In the genomic region with DNA sequence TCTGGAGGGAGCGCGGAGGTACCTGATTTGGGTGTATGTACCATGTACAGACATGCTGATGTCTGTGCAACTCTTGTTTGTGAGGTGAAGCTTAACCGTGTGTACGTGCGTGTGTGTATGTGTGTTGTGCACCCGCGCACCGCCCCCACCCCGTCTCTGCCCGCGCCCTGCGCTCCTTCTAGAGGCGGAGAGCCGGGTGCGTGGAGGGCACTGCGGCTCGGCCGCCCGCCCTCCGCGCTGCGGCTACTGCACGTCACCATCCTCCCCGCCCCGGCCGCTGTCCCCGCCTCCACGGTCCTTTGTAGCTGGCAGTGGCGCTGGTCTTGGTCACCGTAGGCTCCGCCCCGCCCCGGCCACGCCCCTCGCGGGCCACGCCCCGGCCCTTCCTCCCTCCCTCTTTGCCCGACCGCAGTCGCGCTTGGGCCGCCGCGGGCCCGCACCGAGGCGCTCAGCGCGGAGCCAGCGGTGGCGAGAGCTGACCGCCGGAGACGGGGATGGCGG, we compare ENCODE assay signal across 7 mouse cellular contexts. TPM values are rescaled to one million over a fixed set of nuclear protein-coding genes. Genes with fewer than 3 reads are reported as not detected.
DNase-seq lines count a peak whose midpoint lies in the region; ATAC-seq and TF ChIP-seq lines count a peak whose summit lies in the region.

A gene (plus strand): TSS at position 290 of the 501 bp plus-strand sequence.

- H3K4me3 ChIP-seq in ES-E14 (ENCODE audit: insufficient read depth in 1 of 2, low read depth in 1 of 2, low read length in 2 of 2, poor library complexity in 1 of 2, severe bottlenecking in 1 of 2), result peak within 1 kb of the TSS; percentile 67 to 74
- H3K4me3 ChIP-seq in midbrain, embryonic 15.5 days, result peak within 1 kb of the TSS; percentile 85

- ATAC-seq in midbrain, embryonic 15.5 days (replicated peaks), result peak; percentile 82

- peaks cover 7 to 13% of the 10 kb centered on the region in 2 experiments; a peak in 3 of 4 replicates for H3K4me1 ChIP-seq in ES-E14 (ENCODE audit: control insufficient read depth in 2 of 2, insufficient read depth in 2 of 2, low read length in 2 of 2, poor library complexity in 1 of 2)
- peaks cover 43% of the 10 kb centered on the region for H3K4me1 ChIP-seq in midbrain, embryonic 15.5 days

- in situ Hi-C loops in ES-E14 (cut with MboI; ENCODE audit: low sequenced_read_pairs in 2 of 2, unreplicated experiment in 2 of 2), result loop anchor here in 1 of 2 experiments (10.0 kb wide), 1 partner anchor 583 kb away; a partner anchor contains a TSS

- H3K9me3 ChIP-seq in ES-E14 (ENCODE audit: control insufficient read depth, insufficient read depth, low read depth, low read length), result no peaks in the 10 kb centered on the region
- H3K9me3 ChIP-seq in midbrain, embryonic 15.5 days, result no peaks in the 10 kb centered on the region

- 0 out of 2 replicates have a peak, but pooled peaks cover 3% of the 10 kb centered on the region for H3K27me3 ChIP-seq in midbrain, embryonic 15.5 days (replicated peaks)

- peak; percentile 53 for DNase-seq in CD4-positive helper T cell, adult 2 months (ENCODE audit: low read depth, low spot score)
- DNase-seq in ES-E14 (ENCODE audit: low read depth, low spot score), result no peak
- DNase-seq in cerebellum, adult 9-11 months, result peak; percentile 98
- DNase-seq in frontal cortex, postnatal 14 days (ENCODE audit: low spot score in 2 of 2), result peak; percentile 72 to 80
- peak; percentile 83 to 91 for DNase-seq in left cerebral cortex, adult 18-20 months (ENCODE audit: low spot score in 2 of 2)
- no peak for DNase-seq in urinary bladder, postnatal 10 days (ENCODE audit: low spot score)

- H3K36me3 ChIP-seq in ES-E14 (ENCODE audit: control insufficient read depth, insufficient read depth, low read length, poor library complexity, severe bottlenecking), result no peaks in the 10 kb centered on the region
- H3K36me3 ChIP-seq in midbrain, embryonic 15.5 days (replicated peaks), result no peaks in the 10 kb centered on the region

- WGBS in midbrain, embryonic 15.5 days, result 1% methylated on average over 52 of the region's 56 CpGs

- peak within 1 kb of the TSS; percentile 88 for H3K4me2 ChIP-seq in midbrain, embryonic 15.5 days

- no peak within 1 kb of the TSS for H3K27ac ChIP-seq in ES-E14 (ENCODE audit: insufficient read depth, low read depth, low read length, poor library complexity, severe bottlenecking)
- H3K27ac ChIP-seq in midbrain, embryonic 15.5 days, result peak within 1 kb of the TSS; percentile 81

- H3K9ac ChIP-seq in ES-E14 (ENCODE audit: insufficient read depth, low read depth, low read length, poor library complexity, severe bottlenecking), result peak within 1 kb of the TSS; percentile 54
- peak within 1 kb of the TSS; percentile 89 for H3K9ac ChIP-seq in midbrain, embryonic 15.5 days

TF ChIP-seq in ES-E14, 5 proteins besides CTCF, POLR2A, EP300 and RAD21:
- no peak for TF ChIP-seq HCFC1 (IDR thresholded peaks at IDR 0.05; ENCODE audit: borderline replicate concordance, insufficient read depth, low read length)
- TF ChIP-seq CHD2 (IDR thresholded peaks at IDR 0.05; ENCODE audit: low read depth, low read length), result no peak
- no peak for TF ChIP-seq ZC3H11A (IDR thresholded peaks at IDR 0.05; ENCODE audit: borderline replicate concordance, low read depth, low read length)
TF ChIP-seq in ES-E14: peak in this region for 0.

RNA-seq across cellular contexts. Expression of the gene that starts here (rescaled TPM):
- 24.5 and 38.1 TPM in 2 replicates for total RNA-seq in ES-E14 (2012; rRNA removed)
- total RNA-seq in left cerebral cortex, adult 18-20 months (2021), result 100 to 1,000 TPM; 164 to 181 TPM
- 945 and 977 TPM in 2 replicates for polyA plus RNA-seq in midbrain, embryonic 15.5 days (2015; fragmentation: Nextera tagmentation; extraction: Ambion mirVana)

Comparison
In these comparisons a context has a peak if more than half of its experiments do, and no peak if none do; other contexts are left out.
1. DNase-seq: peak in CD4-positive helper T cell, adult 2 months (single experiment), cerebellum, adult 9-11 months (single experiment), frontal cortex, postnatal 14 days (2 of 2) and left cerebral cortex, adult 18-20 months (2 of 2); none in ES-E14 (single experiment) and urinary bladder, postnatal 10 days (single experiment).